Mouse (Mus musculus) left cerebral cortex, adult 8-10 months (tissue): ENCODE measurements around the gene Wdhd1. TPM values are rescaled to one million over a fixed set of nuclear protein-coding genes. Genes with fewer than 3 reads are reported as not detected.

Source experiments
- DNase-seq, 2 experiments: peaks; one replicate each; pipeline ENCODE4 v3.0.0; 2022; ENCODE audit warnings: low spot score in 2 of 2
- total RNA-seq, 4 experiments: library from RNA; stranded (reverse); gene quantifications; 2 replicates each; pipeline ENCODE4 v1.2.4; 2022

The Wdhd1 gene
- total RNA-seq, 4 experiments from 2014 or later = 5.0 to 6.5 (median 5.5) TPM

DNA sequence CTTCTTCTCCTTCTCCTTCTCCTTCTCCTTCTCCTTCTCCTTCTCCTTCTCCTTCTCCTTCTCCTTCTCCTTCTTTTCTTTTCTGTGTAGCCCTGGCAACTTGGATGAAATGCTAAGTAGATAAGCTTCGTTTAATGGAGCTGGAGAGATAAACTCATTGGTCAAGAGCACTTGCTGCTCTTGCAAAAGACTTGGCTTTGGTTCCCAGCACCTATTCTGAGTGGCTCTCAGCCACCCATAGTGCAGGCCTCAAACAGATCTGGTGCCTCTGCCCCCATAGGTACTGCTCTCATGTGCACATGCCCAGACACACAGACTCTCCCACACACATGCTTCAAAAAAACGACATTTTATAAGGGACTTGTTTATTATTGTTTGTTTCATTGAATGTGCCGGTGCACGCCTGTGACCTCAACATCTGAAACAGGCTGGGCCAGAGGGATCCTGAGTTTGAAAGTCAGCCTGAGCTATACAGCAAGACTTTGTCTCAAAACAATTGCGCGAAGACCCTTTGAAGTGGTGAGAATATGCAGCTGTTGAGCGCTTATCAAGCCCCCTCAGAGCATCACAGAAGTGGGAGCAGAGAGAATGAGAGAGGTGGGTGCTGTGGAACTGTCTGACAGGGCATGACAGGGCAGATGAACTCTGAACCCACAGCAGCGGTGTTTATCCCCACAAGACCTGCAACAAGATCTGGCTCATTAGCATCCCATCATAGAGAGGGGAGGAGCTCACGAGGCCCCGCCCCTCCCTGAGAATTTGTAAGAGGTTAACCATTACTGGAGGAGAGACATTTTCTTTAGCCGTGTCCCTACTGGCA, 53.8 kb downstream of the Wdhd1 start:
- no peak for DNase-seq

GRCm38 (mm10) chr14:47221567-47221966, 55.1 kb downstream of the Wdhd1 start:
- DNase-seq = no peak

DNA sequence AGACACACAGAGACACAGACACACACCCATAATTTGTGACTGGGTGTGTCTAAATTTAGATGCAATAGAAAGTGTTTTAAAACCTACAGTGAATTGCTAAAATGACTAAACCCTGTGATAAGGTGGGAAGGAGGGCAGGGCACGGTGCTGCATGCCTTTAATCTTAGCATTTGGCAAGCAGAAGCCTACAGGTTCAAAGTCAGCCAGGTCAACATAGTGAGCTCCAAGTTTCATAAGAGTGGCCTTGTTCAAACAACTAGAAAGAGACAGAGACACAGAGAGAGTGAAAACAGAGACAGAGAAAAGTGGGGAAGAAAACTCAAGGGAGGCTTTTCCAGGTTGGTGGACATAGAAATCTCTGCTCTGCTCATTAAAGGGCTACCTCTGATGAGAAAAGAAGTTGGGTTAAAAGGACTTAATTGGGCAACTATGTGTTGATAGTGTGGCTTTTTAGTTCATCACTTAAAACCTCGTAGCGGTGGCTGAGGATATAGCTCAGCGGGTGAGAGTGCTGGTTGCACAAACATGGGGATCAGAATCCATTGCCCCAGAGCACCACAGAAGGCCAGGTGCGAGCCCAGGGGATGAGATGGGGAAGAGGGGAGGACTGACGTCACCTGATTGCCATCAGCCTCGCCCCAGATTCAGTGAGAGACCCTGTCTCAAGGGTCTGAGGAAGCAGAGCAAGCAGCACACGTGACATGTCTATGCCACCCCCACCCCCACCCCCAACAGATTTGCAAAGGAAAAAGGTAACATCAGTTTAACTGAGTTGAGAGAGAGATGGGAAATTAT, 56.2 kb downstream of the Wdhd1 start:
- no peak for DNase-seq

GRCm38 (mm10) chr14:47218766-47219606, 57.7 kb downstream of the Wdhd1 start:
- DNase-seq = no peak

DNA sequence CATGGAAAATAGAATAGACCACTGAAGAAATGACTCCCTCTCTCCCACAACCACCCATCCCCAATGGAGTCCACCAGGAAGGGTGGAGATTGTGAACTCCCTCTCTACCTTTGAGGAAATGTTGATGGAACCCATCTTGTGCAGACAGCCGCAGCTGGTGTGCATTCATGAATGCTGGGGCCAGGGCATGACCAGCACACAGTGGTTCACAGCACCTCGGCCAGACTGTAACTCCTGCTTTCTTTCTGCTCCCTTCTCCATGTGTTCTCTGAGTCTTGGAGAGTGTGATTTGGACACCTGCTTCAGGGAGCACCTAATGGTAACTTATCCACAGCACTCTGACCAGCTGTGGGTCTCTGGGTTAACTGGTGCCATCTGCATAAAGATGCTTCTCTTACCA, 60.1 kb downstream of the Wdhd1 start:
- DNase-seq = no peak

GRCm38 (mm10) chr14:47214367-47214766, 62.3 kb downstream of the Wdhd1 start:
- no peak for DNase-seq

GRCm38 (mm10) chr14:47213305-47213704, 63.4 kb downstream of the Wdhd1 start:
- DNase-seq = no peak

- DNase-seq = no peak
Measured at GRCm38 (mm10) chr14:47209669-47210164, 66.9 kb downstream of the Wdhd1 start.

- no peak for DNase-seq
Measured at GRCm38 (mm10) chr14:47208564-47209493, 67.8 kb downstream of the Wdhd1 start.

DNA sequence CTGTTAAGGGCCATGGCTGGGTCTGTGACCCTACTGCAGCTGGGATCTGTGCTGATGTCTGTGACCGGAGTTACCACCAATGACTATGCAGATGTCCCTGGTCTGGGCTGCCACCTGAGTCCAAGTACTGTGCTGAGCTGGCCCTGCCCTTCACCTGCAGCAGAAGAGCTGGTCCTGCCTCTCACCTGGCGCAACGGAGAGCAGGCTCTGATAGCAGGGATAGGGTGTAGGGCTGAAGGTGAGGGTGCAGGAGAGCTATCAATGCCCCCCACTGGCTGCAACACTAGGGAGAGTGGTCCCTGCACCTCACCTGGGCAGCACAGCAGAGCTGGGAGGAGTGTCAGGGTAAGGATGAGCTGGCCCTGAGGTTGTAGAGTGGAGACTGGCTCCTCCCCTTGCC, 70.1 kb downstream of the Wdhd1 start:
- no peak for DNase-seq

DNA sequence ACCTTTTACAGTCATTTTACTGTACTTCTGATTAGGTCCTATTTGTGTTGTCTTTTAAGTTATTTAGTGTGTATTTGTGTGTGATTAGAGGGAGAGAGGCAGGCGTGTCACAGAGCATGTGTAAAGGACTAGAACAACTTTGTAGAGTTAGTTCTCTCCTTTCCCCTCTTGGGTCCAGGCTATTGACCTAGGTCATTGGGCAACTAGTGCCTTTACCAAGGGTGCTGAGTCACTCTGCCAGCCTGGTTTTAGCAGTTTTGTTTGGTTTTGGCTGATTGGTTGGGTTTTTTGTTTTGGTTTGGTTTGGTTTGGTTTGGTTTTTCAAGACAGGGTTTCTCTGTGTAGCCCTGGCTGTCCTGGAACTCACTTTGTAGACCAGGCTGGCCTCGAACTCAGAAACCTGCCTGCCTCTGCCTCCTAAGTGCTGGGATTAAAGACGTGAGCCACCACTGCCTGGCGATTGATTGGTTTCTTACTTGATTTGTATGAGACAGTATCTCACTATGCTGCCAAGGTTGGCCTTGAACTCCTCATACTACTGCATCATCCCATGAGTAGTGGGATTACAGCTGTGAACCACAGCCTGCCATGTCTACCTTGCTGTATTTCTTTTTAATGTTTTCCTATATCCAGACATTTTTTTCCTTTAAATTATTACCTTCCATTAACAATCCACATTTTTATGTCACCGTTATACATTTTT, 71.2 kb downstream of the Wdhd1 start:
- DNase-seq = no peak

DNA sequence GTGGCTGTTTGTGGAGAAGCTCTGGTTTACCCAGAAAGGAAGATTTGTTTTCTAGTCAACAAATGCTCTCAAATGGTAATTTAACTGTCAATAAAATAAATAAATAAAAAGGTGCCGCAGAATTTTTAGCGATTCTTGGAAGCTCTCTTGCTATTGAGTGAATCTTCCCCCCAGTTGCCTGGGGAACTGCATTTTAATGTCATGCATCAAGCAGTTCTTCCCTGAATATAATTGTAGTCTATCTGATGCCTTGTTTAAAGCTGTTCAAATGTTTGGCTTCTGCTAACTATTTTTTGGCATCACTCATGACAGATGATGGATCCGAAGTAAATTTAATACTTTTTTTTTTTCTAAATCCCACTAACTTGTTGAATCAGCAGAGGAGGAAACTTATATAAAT, 79.3 kb downstream of the Wdhd1 start:
- no peak for DNase-seq

DNA sequence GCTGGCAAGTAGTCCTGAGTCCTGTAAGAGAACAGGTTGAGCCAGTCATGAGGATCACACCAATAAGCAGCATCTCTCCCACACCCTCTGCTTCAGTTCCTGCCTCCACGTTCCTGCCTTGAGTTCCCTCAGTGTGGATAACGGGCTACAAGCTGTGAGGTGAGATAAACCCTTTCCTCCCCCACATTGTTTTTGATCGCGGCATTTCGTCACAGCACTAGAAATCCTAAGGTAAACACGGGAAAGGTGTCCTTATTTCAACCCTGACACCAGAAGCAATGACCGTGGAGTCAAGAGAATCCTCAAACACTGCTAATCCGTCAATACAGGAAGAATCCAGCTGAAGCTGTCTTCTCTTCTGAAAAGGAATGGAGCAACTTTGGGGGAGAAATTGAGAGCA, 79.9 kb downstream of the Wdhd1 start:
- DNase-seq = no peak

GRCm38 (mm10) chr14:47194096-47194495, 82.6 kb downstream of the Wdhd1 start:
- no peak for DNase-seq

- DNase-seq = no peak
Measured at GRCm38 (mm10) chr14:47193506-47193905, 83.2 kb downstream of the Wdhd1 start.

DNA sequence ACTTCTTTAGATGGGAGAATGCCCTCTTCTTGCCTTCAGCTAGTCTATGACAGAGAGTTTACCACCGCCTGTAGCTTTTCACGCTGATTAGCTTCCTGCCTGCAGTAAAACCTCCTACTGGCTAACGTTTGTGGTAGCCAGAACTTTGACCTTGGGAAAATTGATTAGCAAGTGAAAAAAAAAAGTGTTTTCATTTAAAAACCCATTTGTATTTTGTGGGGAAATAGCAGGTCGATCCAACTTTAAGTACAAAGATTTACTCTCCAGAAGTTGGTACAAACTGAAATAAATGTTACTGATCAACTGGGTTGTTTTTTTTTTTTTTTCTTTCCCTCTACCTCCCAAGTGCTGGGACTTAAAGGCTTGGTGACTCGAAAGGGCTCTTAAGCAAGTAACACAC, 84.8 kb downstream of the Wdhd1 start:
- DNase-seq = no peak
